Mouse (Mus musculus) neural tube, embryonic 12.5 days (tissue): Measurements from ENCODE around the gene Tmem238l. TPM values are rescaled to one million over a fixed set of nuclear protein-coding genes. Genes with fewer than 3 reads are reported as not detected.

Experiments used
- ATAC-seq: fragments of 200-750 bp; cut with Nextera tagmentation; 2 replicates; pipeline ENCODE4 v1.8.0; 2017; ENCODE audit warnings: low read depth, mild to moderate bottlenecking, moderate TSS enrichment, moderate library complexity; ENCODE audit not compliant: low FRiP score
- H3K27ac ChIP-seq: fragments of 300-500 bp; sonication (generic); 2 replicates; pipeline ENCODE4 v1.5.1; 2016
- H3K27me3 ChIP-seq: fragments of 300-500 bp; sonication (generic); replicated peaks from 2 replicates; pipeline ENCODE4 v1.6.1; 2016; ENCODE audit warnings: mild to moderate bottlenecking
- H3K36me3 ChIP-seq: fragments of 300-500 bp; sonication (generic); 2 replicates; pipeline ENCODE4 v1.6.1; 2016; ENCODE audit warnings: mild to moderate bottlenecking
- H3K4me1 ChIP-seq: fragments of 300-500 bp; sonication (generic); 2 replicates; pipeline ENCODE4 v1.6.1; 2016
- H3K4me2 ChIP-seq: fragments of 300-500 bp; sonication (generic); replicated peaks from 2 replicates; pipeline ENCODE4 v1.6.1; 2016; ENCODE audit warnings: mild to moderate bottlenecking
- H3K4me3 ChIP-seq: fragments of 300-500 bp; sonication (generic); 2 replicates; pipeline ENCODE4 v1.5.1; 2016
- H3K9ac ChIP-seq: fragments of 300-500 bp; sonication (generic); 2 replicates; pipeline ENCODE4 v1.6.1; 2016; ENCODE audit warnings: mild to moderate bottlenecking
- H3K9me3 ChIP-seq: fragments of 300-500 bp; sonication (generic); 2 replicates; pipeline ENCODE4 v1.6.1; 2016; ENCODE audit warnings: mild to moderate bottlenecking
- WGBS: fragments of 180-500 bp; shearing (Covaris S2); methylation state at CpG from one replicate; pipeline ENCODE4 v1.1.7; 2016; 5-methylcytosine and 5-hydroxymethylcytosine counted together
- polyA plus RNA-seq: library from polyadenylated mRNA; unstranded; fragments of >200 nt; fragmentation: Nextera tagmentation; extraction: Ambion mirVana; gene quantifications from 2 replicates; pipeline ENCODE4 v1.2.1, GENCODE M21; 2016

The Tmem238l gene
- polyA plus RNA-seq, 1 experiment from 2014 or later, result not detected

DNA sequence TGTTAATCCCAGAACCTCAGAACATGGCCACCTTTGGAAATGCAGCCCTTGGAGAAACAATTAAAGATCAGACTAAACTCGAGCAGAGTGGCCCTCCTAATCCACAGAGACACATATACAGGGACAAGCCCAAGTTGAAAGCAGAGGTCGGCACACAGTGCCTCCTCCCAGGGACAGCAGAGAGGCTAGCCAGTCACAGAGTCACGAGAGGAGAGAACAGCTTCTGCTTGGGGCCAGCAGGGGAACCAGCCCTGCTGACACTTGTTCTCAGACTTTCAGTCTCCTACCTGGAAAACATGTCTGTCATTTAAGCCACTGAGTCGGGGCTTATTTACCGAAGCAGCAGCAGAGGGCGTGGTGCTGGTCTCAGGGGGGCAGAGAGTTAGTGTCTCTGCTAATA, 9.9 kb upstream of the Tmem238l start:
- no peaks in the 10 kb centered on the region for H3K36me3 ChIP-seq
- H3K4me1 ChIP-seq, result no peaks in the 10 kb centered on the region
- H3K9ac ChIP-seq, result no peak overlapping the region
- H3K4me3 ChIP-seq, result no peak overlapping the region
- WGBS, result 71% methylated on average over 6 of the region's 6 CpGs
- no peak for ATAC-seq
- no peaks in the 10 kb centered on the region for H3K9me3 ChIP-seq
- no peak overlapping the region for H3K27ac ChIP-seq
- no peaks in the 10 kb centered on the region for H3K27me3 ChIP-seq
- H3K4me2 ChIP-seq, result no peak overlapping the region

DNA sequence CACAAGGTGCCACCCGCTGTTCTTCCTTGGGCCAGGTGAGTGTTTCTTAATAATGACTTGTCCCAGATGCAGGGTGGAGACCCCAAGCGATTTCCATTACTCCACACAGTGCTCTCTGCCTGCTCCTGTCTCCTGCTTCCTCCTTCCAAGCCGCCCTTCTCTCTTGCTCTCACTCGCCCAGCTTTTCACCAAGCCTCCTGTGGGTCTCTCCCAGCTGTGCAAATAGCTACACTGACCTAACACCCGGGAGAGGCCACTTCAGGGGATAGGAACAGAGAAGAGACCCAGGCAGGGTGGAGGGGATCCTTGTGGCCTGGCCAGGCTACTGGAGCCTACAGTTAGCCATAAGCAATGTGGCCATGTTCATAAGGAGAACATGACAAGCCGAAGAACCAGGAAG, 9.5 kb upstream of the Tmem238l start:
- Histone ChIP-seq H3K9me3 (no peaks in the 10 kb centered on the region), H3K9ac (no peak overlapping the region), H3K36me3 (no peaks in the 10 kb centered on the region), H3K4me3 (no peak overlapping the region), H3K27ac (no peak overlapping the region), H3K4me1 (no peaks in the 10 kb centered on the region), H3K4me2 (no peak overlapping the region), H3K27me3 (no peaks in the 10 kb centered on the region)
- ATAC-seq, result no peak
- WGBS, result 82% methylated on average over 6 of the region's 6 CpGs

DNA sequence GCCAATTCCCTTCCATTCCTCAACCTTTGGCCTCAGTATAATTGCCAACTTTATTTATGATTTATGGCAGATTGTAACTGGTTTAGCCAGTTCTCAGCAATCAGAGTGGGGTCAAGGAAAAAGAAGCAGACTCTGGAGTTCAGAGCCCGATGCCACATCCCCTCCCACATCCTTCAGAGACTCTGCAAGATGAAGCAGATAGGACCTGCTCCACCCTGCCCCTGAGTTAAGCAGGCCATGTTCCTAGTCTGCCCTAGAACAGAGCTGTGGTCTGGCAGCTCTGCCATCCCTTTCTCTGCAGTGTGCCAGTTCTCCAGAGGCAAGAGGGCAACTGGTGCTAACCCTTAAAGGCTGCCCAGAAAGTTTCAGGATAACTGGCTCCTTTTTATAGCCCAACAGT, 4.4 kb downstream of the Tmem238l start:
- no peaks in the 10 kb centered on the region for H3K4me1 ChIP-seq
- no peaks in the 10 kb centered on the region for H3K36me3 ChIP-seq
- 86% methylated on average over 1 of the region's 1 CpGs for WGBS
- H3K9ac ChIP-seq, result no peak overlapping the region
- no peak overlapping the region for H3K27ac ChIP-seq
- ATAC-seq, result no peak
- no peak overlapping the region for H3K4me2 ChIP-seq
- no peaks in the 10 kb centered on the region for H3K27me3 ChIP-seq
- H3K4me3 ChIP-seq, result no peak overlapping the region
- H3K9me3 ChIP-seq, result no peaks in the 10 kb centered on the region

DNA sequence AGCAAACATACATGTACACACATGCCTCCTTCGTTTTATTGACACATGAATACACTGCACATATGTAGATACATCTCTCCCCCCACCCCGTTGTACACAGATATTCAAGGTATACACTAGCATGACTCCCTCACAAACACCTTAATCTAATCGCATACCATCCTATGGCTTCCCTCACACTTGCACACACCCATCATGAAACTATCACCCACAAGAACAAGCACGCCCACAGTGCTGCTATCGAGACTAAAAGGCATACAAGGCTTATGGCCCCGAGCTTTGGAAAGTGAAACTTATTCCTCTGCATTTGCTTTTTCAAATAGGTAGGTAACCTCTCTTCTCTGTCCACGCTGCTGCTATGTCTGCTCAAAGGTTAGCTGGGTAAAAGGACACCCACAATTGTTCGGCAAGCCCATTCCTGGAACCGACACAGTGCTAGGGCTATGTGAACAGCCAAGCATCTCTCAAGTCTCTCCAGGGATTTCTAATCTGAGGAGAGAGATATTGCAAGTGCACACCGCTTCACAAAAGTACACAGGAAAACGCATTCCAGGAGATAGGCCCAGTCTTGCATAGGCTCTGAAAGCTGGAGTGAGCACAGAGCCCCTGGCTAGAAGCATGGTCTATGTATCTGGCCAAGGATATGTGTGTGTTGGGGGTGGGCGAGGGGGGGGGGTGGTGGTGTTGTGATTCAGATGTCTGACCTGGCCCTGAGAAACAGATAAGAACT, 5.2 kb downstream of the Tmem238l start:
- H3K4me2 ChIP-seq, result no peak overlapping the region
- ATAC-seq, result no peak
- H3K9ac ChIP-seq, result no peak overlapping the region
- H3K9me3 ChIP-seq, result no peaks in the 10 kb centered on the region
- H3K27me3 ChIP-seq, result no peaks in the 10 kb centered on the region
- 86% methylated on average over 12 of the region's 12 CpGs for WGBS
- H3K27ac ChIP-seq, result no peak overlapping the region
- H3K4me3 ChIP-seq, result no peak overlapping the region
- H3K36me3 ChIP-seq, result no peaks in the 10 kb centered on the region
- H3K4me1 ChIP-seq, result no peaks in the 10 kb centered on the region

DNA sequence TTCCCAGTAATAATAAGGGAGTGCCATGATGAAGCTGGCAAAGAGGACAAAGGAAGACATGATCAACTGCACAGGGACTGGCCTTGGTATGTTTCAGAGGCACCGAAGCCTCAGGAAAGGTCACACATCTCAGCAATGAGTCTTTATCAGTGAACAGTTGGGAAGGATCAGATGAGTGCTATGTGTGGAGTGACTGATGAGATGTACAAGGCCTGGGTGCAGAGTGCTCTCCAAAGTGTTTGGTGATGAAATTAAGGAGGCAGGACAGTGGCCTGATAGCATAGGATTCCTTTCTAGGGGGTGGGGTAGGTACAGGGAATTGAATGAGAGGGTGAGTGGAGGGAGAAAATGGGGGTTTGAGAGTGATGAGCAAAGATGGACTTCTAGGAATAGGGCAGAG, 7.0 kb downstream of the Tmem238l start:
- Histone ChIP-seq H3K27me3 (no peaks in the 10 kb centered on the region), H3K4me1 (no peaks in the 10 kb centered on the region), H3K27ac (no peak overlapping the region), H3K9me3 (no peaks in the 10 kb centered on the region), H3K9ac (no peak overlapping the region), H3K4me2 (no peak overlapping the region), H3K36me3 (no peaks in the 10 kb centered on the region), H3K4me3 (no peak overlapping the region)
- WGBS, result 100% methylated on average over 1 of the region's 1 CpGs
- no peak for ATAC-seq

DNA sequence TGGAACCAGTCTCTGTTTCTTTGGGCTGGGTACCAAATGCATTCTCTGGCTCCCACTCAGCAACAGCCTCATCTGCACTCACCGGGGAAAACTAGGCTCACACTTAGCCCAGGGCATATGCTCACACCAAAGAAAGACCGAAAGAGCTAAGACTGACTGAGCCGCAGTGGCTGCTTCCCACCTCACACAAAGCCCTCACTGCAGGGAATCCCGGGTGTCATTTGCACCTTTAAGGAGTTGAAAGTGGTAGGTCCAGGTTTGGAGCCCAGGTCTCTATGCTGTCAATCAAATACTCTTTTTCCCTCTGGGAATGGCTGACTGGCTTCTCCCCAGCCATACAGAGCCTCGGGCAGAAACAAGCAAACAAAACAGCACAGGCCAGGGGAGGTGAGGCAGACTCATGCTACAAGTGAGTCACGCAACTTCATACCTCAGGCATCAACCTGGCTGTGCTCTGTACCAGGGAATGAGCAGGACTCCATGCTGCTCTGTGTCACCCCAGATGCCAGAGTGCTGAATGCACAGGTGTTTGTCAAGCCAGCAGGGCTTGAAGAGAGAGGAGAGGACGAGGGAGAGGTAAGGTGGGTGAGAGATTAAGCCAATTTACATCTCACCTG, 10.2 kb downstream of the Tmem238l start:
- Histone ChIP-seq H3K4me2 (no peak overlapping the region), H3K9me3 (no peaks in the 10 kb centered on the region), H3K27me3 (no peaks in the 10 kb centered on the region), H3K36me3 (no peaks in the 10 kb centered on the region), H3K4me3 (no peak overlapping the region), H3K4me1 (no peaks in the 10 kb centered on the region), H3K9ac (no peak overlapping the region), H3K27ac (no peak overlapping the region)
- 25% methylated on average over 7 of the region's 7 CpGs for WGBS
- no peak for ATAC-seq

DNA sequence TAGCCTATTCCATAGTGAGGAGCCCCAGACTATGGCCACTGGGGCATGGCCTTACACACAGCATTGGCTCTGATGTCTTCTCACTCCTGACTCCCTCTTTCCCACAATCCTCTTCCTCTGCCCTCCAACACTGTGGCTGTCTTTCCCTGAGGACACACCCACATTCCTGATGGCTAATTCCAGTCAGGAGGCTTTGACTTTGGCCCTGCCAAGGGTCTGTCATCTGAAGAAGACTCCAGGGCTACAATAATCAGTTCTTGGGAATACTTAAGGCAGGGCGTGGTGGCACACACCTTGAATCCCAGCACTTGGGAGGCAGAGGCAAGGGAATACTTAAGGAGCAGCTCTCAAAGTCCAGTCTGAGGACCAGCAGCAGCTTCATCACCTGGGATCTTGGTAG, 12.1 kb downstream of the Tmem238l start:
- H3K9ac ChIP-seq, result no peak overlapping the region
- WGBS, result 93% methylated on average over 1 of the region's 1 CpGs
- ATAC-seq, result no peak

DNA sequence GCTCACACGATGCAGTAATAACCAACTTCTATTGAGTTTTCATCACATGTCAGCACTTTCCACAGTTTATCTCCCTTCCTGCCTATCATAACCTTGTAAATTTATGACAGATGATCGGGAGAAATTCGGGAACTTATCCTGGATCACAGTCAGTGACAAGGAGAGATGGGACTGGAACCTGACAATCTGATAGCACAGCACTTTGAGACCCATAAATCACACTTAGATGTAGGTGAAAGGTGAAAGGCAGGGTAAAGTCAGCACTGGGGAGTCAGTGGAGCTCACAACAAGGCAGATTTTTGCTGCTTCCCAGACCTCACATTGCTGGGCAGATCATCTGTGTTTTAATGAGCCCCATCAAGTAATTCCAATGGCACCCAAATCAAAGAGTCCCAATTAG, 17.1 kb downstream of the Tmem238l start:
- no peak overlapping the region for H3K27ac ChIP-seq
- no peak for ATAC-seq
- H3K9me3 ChIP-seq, result peaks cover 9% of the 10 kb centered on the region; the same call in 1 of the 2 replicates
- H3K36me3 ChIP-seq, result no peaks in the 10 kb centered on the region
- H3K4me1 ChIP-seq, result no peaks in the 10 kb centered on the region
- no peak overlapping the region for H3K4me3 ChIP-seq
- H3K4me2 ChIP-seq, result no peak overlapping the region
- no peaks in the 10 kb centered on the region for H3K27me3 ChIP-seq
- WGBS, result 85% methylated on average over 3 of the region's 3 CpGs
- no peak overlapping the region for H3K9ac ChIP-seq

More for the DNA sequence above, 12.1 kb downstream of the Tmem238l start:
- H3K4me3 ChIP-seq, result no peak overlapping the region
- H3K4me2 ChIP-seq, result no peak overlapping the region
- no peaks in the 10 kb centered on the region for H3K27me3 ChIP-seq
- no peaks in the 10 kb centered on the region for H3K4me1 ChIP-seq
- no peaks in the 10 kb centered on the region for H3K36me3 ChIP-seq
- H3K9me3 ChIP-seq, result no peaks in the 10 kb centered on the region
- no peak overlapping the region for H3K27ac ChIP-seq

DNA sequence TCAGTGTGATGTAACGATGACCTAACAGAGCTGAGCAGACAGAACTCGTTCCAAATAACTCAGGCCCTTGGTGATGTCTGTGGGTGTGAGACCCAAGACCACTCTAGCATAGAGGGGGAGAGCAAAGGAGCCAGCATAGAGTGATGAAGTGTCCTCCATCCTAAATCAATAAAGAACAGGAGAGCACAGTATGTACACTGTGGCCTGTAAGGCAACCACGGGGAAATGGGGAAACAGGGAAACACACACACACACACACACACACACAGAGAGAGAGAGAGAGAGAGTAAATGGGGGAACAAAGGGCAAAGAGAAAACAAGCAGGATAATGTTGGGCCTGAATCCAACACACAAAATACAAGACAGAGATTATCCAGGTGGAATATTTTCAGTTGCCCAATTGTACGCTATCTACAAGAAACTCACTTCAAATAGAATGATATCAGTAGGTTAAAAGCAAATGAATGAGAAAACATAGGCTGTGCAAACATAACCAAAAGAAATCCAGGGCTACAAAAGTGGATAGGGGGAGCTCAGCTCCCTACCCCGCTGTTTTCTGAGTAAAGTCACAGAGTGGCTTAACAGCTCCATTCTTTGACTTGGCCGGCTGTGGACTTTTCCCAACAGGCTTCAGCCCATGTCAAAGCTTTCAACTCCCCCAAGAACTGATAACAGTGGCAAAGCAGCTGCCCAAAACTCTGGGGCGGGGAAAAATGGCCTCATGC, 19.3 kb downstream of the Tmem238l start:
- 91% methylated on average over 7 of the region's 7 CpGs for WGBS
- no peaks in the 10 kb centered on the region for H3K4me1 ChIP-seq
- no peaks in the 10 kb centered on the region for H3K27me3 ChIP-seq
- H3K9ac ChIP-seq, result no peak overlapping the region
- H3K4me2 ChIP-seq, result no peak overlapping the region
- H3K9me3 ChIP-seq, result peaks cover 9% of the 10 kb centered on the region; the same call in 1 of the 2 replicates
- H3K4me3 ChIP-seq, result no peak overlapping the region
- ATAC-seq, result no peak
- H3K27ac ChIP-seq, result no peak overlapping the region
- no peaks in the 10 kb centered on the region for H3K36me3 ChIP-seq

DNA sequence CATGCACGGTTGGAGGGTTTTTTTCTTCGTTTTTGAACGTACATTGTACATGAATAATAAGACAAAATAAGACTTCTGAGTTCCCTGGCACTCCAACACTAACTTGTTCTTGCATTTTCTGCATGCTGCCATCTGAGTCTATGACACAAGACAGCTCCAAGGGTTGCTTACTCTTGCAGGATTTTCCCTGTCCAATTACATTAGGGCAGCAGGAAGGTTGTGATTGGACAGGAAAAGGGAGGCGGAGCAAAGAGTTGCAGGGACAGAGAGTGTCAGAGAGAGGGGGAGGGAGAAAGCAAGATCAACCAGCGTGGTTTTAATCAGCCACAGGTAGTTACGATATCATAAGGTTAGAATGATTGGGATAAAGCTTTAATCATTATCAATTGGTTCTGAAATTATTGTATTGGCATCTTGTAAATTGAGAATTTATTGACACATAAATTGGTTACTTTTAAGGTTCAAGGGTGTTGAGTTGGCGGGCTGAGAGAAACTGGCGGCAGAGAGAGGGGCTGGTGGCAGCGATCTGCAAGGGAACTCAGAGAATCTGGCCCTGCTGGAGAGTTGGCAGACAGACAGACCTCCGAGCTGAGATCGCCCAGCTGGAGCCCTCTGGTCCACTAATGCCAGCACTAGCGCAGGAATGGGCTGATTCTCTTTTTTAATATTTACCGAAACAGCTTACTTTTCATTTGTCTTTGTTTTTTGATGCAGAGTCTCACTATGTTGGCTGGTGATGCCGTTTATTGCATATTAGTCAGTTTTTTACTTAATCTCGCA, 25.1 kb downstream of the Tmem238l start:
- Histone ChIP-seq H3K4me2 (no peak overlapping the region), H3K9ac (no peak overlapping the region), H3K4me3 (no peak overlapping the region), H3K27ac (no peak overlapping the region), H3K36me3 (no peaks in the 10 kb centered on the region), H3K27me3 (no peaks in the 10 kb centered on the region), H3K4me1 (peaks cover 19% of the 10 kb centered on the region), H3K9me3 (no peaks in the 10 kb centered on the region)
- ATAC-seq, result no peak
- 81% methylated on average over 15 of the region's 15 CpGs for WGBS

DNA sequence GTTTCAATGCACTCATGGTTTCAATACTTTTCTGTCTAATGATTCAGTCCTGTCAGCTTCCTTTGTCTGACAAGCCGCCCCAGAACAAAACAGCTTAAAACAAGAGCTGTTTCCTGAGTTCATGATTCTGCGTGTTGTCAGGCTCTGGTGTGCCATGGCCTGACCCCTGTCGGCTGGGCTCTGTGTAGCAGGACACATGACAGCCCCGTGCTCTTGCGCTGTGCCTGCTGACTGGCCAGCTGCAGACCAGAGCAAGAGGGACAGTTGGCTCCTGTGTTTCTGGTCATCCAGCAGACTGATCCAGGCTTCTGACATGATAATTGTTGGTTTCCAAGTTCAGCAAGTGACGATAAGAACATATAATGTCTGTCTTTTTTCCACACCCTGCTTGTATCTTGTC, 26.4 kb downstream of the Tmem238l start:
- no peak for ATAC-seq
- no peak overlapping the region for H3K27ac ChIP-seq
- 38% methylated on average over 6 of the region's 6 CpGs for WGBS

More for the DNA sequence above, 26.4 kb downstream of the Tmem238l start:
- Histone ChIP-seq H3K36me3 (no peaks in the 10 kb centered on the region), H3K4me2 (no peak overlapping the region), H3K4me3 (no peak overlapping the region), H3K9ac (no peak overlapping the region), H3K27me3 (no peaks in the 10 kb centered on the region), H3K9me3 (no peaks in the 10 kb centered on the region), H3K4me1 (peaks cover 19% of the 10 kb centered on the region)
